Mouse (Mus musculus): ENCODE measurements around the gene Col5a3.

The Col5a3 gene

GRCm38 (mm10) chr9:20805706-20806105, 9.2 kb downstream of the Col5a3 start:
- DNase-seq (ENCODE audit: extremely low read depth, low read depth, low spot score): no peak

- no peak for DNase-seq (ENCODE audit: extremely low read depth, low read depth, low spot score)
Observed at GRCm38 (mm10) chr9:20805159-20805495, 9.7 kb downstream of the Col5a3 start.

GRCm38 (mm10) chr9:20804266-20805158, 10.4 kb downstream of the Col5a3 start:
- DNase-seq (ENCODE audit: extremely low read depth, low read depth, low spot score): no peak

GRCm38 (mm10) chr9:20794108-20794806, 20.6 kb downstream of the Col5a3 start:
- peak; percentile 2 for DNase-seq (ENCODE audit: extremely low read depth, low read depth, low spot score)

- DNase-seq (ENCODE audit: extremely low read depth, low read depth, low spot score): no peak
Observed at GRCm38 (mm10) chr9:20790345-20790744, 24.5 kb downstream of the Col5a3 start.

- DNase-seq (ENCODE audit: extremely low read depth, low read depth, low spot score): no peak
Observed at GRCm38 (mm10) chr9:20789651-20790050, 25.2 kb downstream of the Col5a3 start.

- DNase-seq (ENCODE audit: extremely low read depth, low read depth, low spot score): no peak
Observed at GRCm38 (mm10) chr9:20787992-20788391, 26.9 kb downstream of the Col5a3 start.

- no peak for DNase-seq (ENCODE audit: extremely low read depth, low read depth, low spot score)
Observed at GRCm38 (mm10) chr9:20785055-20785454, 29.8 kb downstream of the Col5a3 start.

GRCm38 (mm10) chr9:20781286-20781685, 33.6 kb downstream of the Col5a3 start:
- DNase-seq (ENCODE audit: extremely low read depth, low read depth, low spot score): no peak

GRCm38 (mm10) chr9:20765274-20765673, 49.6 kb downstream of the Col5a3 start:
- no peak for DNase-seq (ENCODE audit: extremely low read depth, low read depth, low spot score)

GRCm38 (mm10) chr9:20763099-20763498, 51.8 kb downstream of the Col5a3 start:
- DNase-seq (ENCODE audit: extremely low read depth, low read depth, low spot score): no peak

- no peak for DNase-seq (ENCODE audit: extremely low read depth, low read depth, low spot score)
Observed at GRCm38 (mm10) chr9:20762197-20762961, 52.5 kb downstream of the Col5a3 start.

- no peak for DNase-seq (ENCODE audit: extremely low read depth, low read depth, low spot score)
Observed at GRCm38 (mm10) chr9:20761388-20761787, 53.5 kb downstream of the Col5a3 start.

GRCm38 (mm10) chr9:20760813-20761212, 54.1 kb downstream of the Col5a3 start:
- no peak for DNase-seq (ENCODE audit: extremely low read depth, low read depth, low spot score)

- no peak for DNase-seq (ENCODE audit: extremely low read depth, low read depth, low spot score)
Observed at GRCm38 (mm10) chr9:20758896-20759295, 56.0 kb downstream of the Col5a3 start.

GRCm38 (mm10) chr9:20758243-20758642, 56.6 kb downstream of the Col5a3 start:
- DNase-seq (ENCODE audit: extremely low read depth, low read depth, low spot score): no peak

- DNase-seq (ENCODE audit: extremely low read depth, low read depth, low spot score): no peak
Observed at GRCm38 (mm10) chr9:20757087-20757955, 57.5 kb downstream of the Col5a3 start.

- DNase-seq (ENCODE audit: extremely low read depth, low read depth, low spot score): no peak
Observed at GRCm38 (mm10) chr9:20756081-20756700, 58.7 kb downstream of the Col5a3 start.

- no peak for DNase-seq (ENCODE audit: extremely low read depth, low read depth, low spot score)
Observed at GRCm38 (mm10) chr9:20754335-20754734, 60.5 kb downstream of the Col5a3 start.

- DNase-seq (ENCODE audit: extremely low read depth, low read depth, low spot score): no peak
Observed at GRCm38 (mm10) chr9:20751477-20752029, 63.3 kb downstream of the Col5a3 start.

Measured in fat pad, adult 2 months (tissue).